Mouse (Mus musculus): Measurements from ENCODE around the gene Clrn1. TPM values are rescaled to one million over a fixed set of nuclear protein-coding genes. Genes with fewer than 3 reads are reported as not detected.

Clrn1 gene
- 0.08 and 0.52 TPM in 2 replicates for polyA plus RNA-seq (2015; fragmentation: Nextera tagmentation; extraction: Ambion mirVana)

- Histone ChIP-seq H3K4me1 (replicated peaks; ENCODE audit: control insufficient read depth, insufficient read depth, low read length) (no peaks in the 10 kb centered on the region), H3K9ac (ENCODE audit: low read length) (no peak within 1 kb of the TSS), H3K9me3 (ENCODE audit: control insufficient read depth, low read length) (no peaks in the 10 kb centered on the region), H3K4me2 (ENCODE audit: low read depth, low read length) (no peak within 1 kb of the TSS), H3K27ac (ENCODE audit: low read length) (no peak within 1 kb of the TSS), H3K4me3 (ENCODE audit: low read length) (no peak within 1 kb of the TSS), H3K36me3 (ENCODE audit: control insufficient read depth, insufficient read depth, low read length) (no peaks in the 10 kb centered on the region), H3K27me3 (ENCODE audit: control insufficient read depth, insufficient read depth, low read depth, low read length) (no peaks in the 10 kb centered on the region)
- WGBS = 66% methylated on average over 20 of the region's 20 CpGs
- no peak for ATAC-seq (ENCODE audit: low read depth)
These were observed at the start of gene Clrn1 for GRCm38 (mm10) chr3:58884801-58885573. TSS of gene Clrn1 (minus strand) at chr3:58885340.

DNA sequence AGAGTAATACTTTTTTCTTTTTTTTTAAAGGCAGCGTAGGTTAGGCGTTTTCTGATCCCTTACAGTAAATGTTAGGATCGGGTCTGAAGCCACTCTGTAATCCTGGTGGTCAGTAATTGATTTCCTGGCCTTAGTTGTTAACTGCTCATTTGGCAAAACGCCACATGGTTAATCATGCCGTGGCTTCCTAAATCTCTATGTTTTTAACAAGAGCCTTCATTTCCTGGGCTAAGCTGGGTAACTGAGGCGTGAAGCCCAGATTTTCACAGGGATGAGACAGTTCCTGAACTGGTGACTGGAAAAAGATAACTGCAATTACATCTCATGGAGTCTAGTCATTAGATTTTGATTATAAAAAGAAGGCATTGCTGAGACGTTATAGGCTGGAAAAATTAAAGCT lies 38.9 kb upstream of the Clrn1 start:
- Histone ChIP-seq H3K36me3 (ENCODE audit: control insufficient read depth, insufficient read depth, low read length) (no peaks in the 10 kb centered on the region), H3K9ac (ENCODE audit: low read length) (no peak overlapping the region), H3K4me2 (ENCODE audit: low read depth, low read length) (no peak overlapping the region), H3K4me3 (ENCODE audit: low read length) (no peak overlapping the region), H3K27ac (ENCODE audit: low read length) (no peak overlapping the region), H3K9me3 (ENCODE audit: control insufficient read depth, low read length) (no peaks in the 10 kb centered on the region), H3K27me3 (ENCODE audit: control insufficient read depth, insufficient read depth, low read depth, low read length) (no peaks in the 10 kb centered on the region), H3K4me1 (replicated peaks; ENCODE audit: control insufficient read depth, insufficient read depth, low read length) (no peaks in the 10 kb centered on the region)
- ATAC-seq (ENCODE audit: low read depth) = no peak
- WGBS = 53% methylated on average over 7 of the region's 7 CpGs

DNA sequence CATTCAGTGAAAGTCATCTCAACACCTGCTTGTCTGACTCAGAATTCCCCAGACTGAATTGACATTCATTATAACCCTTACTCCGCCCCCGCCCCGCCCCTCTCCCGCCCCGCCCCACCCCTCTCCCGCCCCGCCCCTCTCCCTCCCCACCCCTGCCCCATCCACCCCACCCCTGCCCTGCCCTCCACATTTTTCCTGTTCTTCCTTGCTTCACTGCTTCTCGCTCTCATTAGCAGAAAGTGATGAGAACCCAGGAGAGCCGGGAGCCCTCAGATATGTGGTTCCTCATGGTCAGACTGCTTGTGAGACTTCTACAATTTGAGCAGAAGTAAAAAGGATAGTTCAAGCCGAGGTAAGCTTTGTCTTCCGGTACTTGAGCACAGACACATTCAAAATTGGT lies 38.0 kb upstream of the Clrn1 start:
- H3K4me3 ChIP-seq (ENCODE audit: low read length) = no peak overlapping the region
- no peaks in the 10 kb centered on the region for H3K27me3 ChIP-seq (ENCODE audit: control insufficient read depth, insufficient read depth, low read depth, low read length)
- H3K9me3 ChIP-seq (ENCODE audit: control insufficient read depth, low read length) = no peaks in the 10 kb centered on the region
- H3K27ac ChIP-seq (ENCODE audit: low read length) = no peak overlapping the region
- no peaks in the 10 kb centered on the region for H3K36me3 ChIP-seq (ENCODE audit: control insufficient read depth, insufficient read depth, low read length)
- no peak overlapping the region for H3K4me2 ChIP-seq (ENCODE audit: low read depth, low read length)
- no peak for ATAC-seq (ENCODE audit: low read depth)
- 49% methylated on average over 11 of the region's 11 CpGs for WGBS
- H3K9ac ChIP-seq (ENCODE audit: low read length) = no peak overlapping the region
- no peaks in the 10 kb centered on the region for H3K4me1 ChIP-seq (replicated peaks; ENCODE audit: control insufficient read depth, insufficient read depth, low read length)

GRCm38 (mm10) chr3:58922636-58923035 lies 37.5 kb upstream of the Clrn1 start:
- no peak overlapping the region for H3K4me3 ChIP-seq (ENCODE audit: low read length)
- H3K27ac ChIP-seq (ENCODE audit: low read length) = no peak overlapping the region
- WGBS = 73% methylated on average over 7 of the region's 7 CpGs
- no peak for ATAC-seq (ENCODE audit: low read depth)
- H3K27me3 ChIP-seq (ENCODE audit: control insufficient read depth, insufficient read depth, low read depth, low read length) = no peaks in the 10 kb centered on the region
- H3K9me3 ChIP-seq (ENCODE audit: control insufficient read depth, low read length) = no peaks in the 10 kb centered on the region
- H3K4me1 ChIP-seq (replicated peaks; ENCODE audit: control insufficient read depth, insufficient read depth, low read length) = no peaks in the 10 kb centered on the region
- no peak overlapping the region for H3K4me2 ChIP-seq (ENCODE audit: low read depth, low read length)
- no peak overlapping the region for H3K9ac ChIP-seq (ENCODE audit: low read length)
- no peaks in the 10 kb centered on the region for H3K36me3 ChIP-seq (ENCODE audit: control insufficient read depth, insufficient read depth, low read length)

DNA sequence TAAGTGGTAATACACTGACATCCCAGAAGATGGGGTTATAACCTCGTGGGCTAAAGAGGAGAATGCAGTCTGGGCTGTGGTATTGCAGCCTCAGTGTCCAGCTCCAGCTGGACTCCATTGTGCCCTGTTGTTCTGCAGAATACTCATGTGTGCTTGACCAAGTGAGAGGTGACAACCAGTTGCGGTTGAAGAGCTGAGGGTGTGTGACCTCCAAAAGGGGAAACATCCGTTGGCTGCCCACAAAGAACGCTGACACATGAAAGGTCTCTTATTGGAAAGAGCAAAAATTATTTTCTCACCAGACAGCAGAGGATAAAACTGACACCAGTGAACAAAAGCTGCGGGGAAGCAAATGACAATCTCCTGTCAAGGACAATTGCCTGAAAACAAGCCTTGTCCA lies 36.2 kb upstream of the Clrn1 start:
- H3K27ac ChIP-seq (ENCODE audit: low read length) = no peak overlapping the region
- no peaks in the 10 kb centered on the region for H3K9me3 ChIP-seq (ENCODE audit: control insufficient read depth, low read length)
- H3K27me3 ChIP-seq (ENCODE audit: control insufficient read depth, insufficient read depth, low read depth, low read length) = no peaks in the 10 kb centered on the region
- WGBS = 59% methylated on average over 5 of the region's 5 CpGs
- no peak overlapping the region for H3K4me3 ChIP-seq (ENCODE audit: low read length)
- no peak overlapping the region for H3K9ac ChIP-seq (ENCODE audit: low read length)
- H3K36me3 ChIP-seq (ENCODE audit: control insufficient read depth, insufficient read depth, low read length) = no peaks in the 10 kb centered on the region
- H3K4me2 ChIP-seq (ENCODE audit: low read depth, low read length) = no peak overlapping the region
- no peaks in the 10 kb centered on the region for H3K4me1 ChIP-seq (replicated peaks; ENCODE audit: control insufficient read depth, insufficient read depth, low read length)
- ATAC-seq (ENCODE audit: low read depth) = no peak

GRCm38 (mm10) chr3:58904656-58905055 lies 19.5 kb upstream of the Clrn1 start:
- Histone ChIP-seq H3K4me1 (replicated peaks; ENCODE audit: control insufficient read depth, insufficient read depth, low read length) (no peaks in the 10 kb centered on the region), H3K9me3 (ENCODE audit: control insufficient read depth, low read length) (no peaks in the 10 kb centered on the region), H3K9ac (ENCODE audit: low read length) (no peak overlapping the region), H3K4me2 (ENCODE audit: low read depth, low read length) (no peak overlapping the region), H3K4me3 (ENCODE audit: low read length) (no peak overlapping the region), H3K27ac (ENCODE audit: low read length) (no peak overlapping the region), H3K27me3 (ENCODE audit: control insufficient read depth, insufficient read depth, low read depth, low read length) (no peaks in the 10 kb centered on the region), H3K36me3 (ENCODE audit: control insufficient read depth, insufficient read depth, low read length) (no peaks in the 10 kb centered on the region)
- ATAC-seq (ENCODE audit: low read depth) = no peak
- 79% methylated on average over 2 of the region's 2 CpGs for WGBS

DNA sequence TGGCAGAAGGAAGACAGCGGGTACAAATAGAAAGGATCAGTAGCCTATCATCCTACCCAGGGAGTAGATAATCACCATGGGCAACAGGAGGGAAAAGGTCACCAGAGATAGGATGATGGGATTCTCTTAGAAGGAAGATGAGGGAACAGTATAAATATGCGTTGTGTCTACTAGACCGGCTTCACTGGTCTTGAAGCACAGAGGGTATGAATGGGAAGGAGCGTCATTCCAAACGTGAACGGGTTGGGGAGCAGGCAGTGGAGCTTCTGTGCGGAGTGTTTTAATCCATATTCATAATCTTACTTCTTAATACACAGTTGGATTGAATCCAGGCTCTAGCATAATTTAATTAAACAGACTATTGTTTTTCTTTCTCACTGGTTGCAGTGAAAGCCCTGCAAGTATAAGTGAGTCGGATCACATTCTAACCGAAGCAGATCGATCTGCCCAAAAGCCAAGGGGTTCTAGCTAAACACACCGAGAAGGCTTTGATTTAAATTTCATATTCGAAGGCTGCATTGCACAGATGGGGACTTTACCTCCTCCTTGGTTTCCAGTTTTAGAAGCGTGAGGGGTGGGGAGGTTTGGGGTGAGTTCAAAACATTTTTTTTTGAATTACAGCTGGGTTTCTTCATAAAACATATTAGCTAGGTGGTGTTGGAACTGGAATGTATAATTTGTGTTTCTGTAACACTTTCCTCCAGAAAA lies 17.1 kb upstream of the Clrn1 start:
- Histone ChIP-seq H3K9ac (ENCODE audit: low read length) (no peak overlapping the region), H3K4me2 (ENCODE audit: low read depth, low read length) (no peak overlapping the region), H3K27me3 (ENCODE audit: control insufficient read depth, insufficient read depth, low read depth, low read length) (no peaks in the 10 kb centered on the region), H3K9me3 (ENCODE audit: control insufficient read depth, low read length) (no peaks in the 10 kb centered on the region), H3K27ac (ENCODE audit: low read length) (no peak overlapping the region), H3K36me3 (ENCODE audit: control insufficient read depth, insufficient read depth, low read length) (no peaks in the 10 kb centered on the region), H3K4me3 (ENCODE audit: low read length) (no peak overlapping the region), H3K4me1 (replicated peaks; ENCODE audit: control insufficient read depth, insufficient read depth, low read length) (no peaks in the 10 kb centered on the region)
- WGBS = 77% methylated on average over 13 of the region's 13 CpGs
- ATAC-seq (ENCODE audit: low read depth) = no peak

- ATAC-seq (ENCODE audit: low read depth) = no peak
- 81% methylated on average over 5 of the region's 5 CpGs for WGBS
- Histone ChIP-seq H3K9me3 (ENCODE audit: control insufficient read depth, low read length) (no peaks in the 10 kb centered on the region), H3K27me3 (ENCODE audit: control insufficient read depth, insufficient read depth, low read depth, low read length) (no peaks in the 10 kb centered on the region), H3K4me1 (replicated peaks; ENCODE audit: control insufficient read depth, insufficient read depth, low read length) (no peaks in the 10 kb centered on the region), H3K4me3 (ENCODE audit: low read length) (no peak overlapping the region), H3K27ac (ENCODE audit: low read length) (no peak overlapping the region), H3K4me2 (ENCODE audit: low read depth, low read length) (no peak overlapping the region), H3K36me3 (ENCODE audit: control insufficient read depth, insufficient read depth, low read length) (no peaks in the 10 kb centered on the region), H3K9ac (ENCODE audit: low read length) (no peak overlapping the region)
These were observed 10.0 kb upstream of the Clrn1 start for GRCm38 (mm10) chr3:58895131-58895530.

- no peak overlapping the region for H3K4me3 ChIP-seq (ENCODE audit: low read length)
- H3K4me1 ChIP-seq (replicated peaks; ENCODE audit: control insufficient read depth, insufficient read depth, low read length) = no peaks in the 10 kb centered on the region
- no peak for ATAC-seq (ENCODE audit: low read depth)
- no peak overlapping the region for H3K27ac ChIP-seq (ENCODE audit: low read length)
- H3K9ac ChIP-seq (ENCODE audit: low read length) = no peak overlapping the region
- no peaks in the 10 kb centered on the region for H3K27me3 ChIP-seq (ENCODE audit: control insufficient read depth, insufficient read depth, low read depth, low read length)
- H3K9me3 ChIP-seq (ENCODE audit: control insufficient read depth, low read length) = no peaks in the 10 kb centered on the region
- whole genome bisulfite sequencing = 76% methylated on average over 3 of the region's 3 CpGs
- H3K36me3 ChIP-seq (ENCODE audit: control insufficient read depth, insufficient read depth, low read length) = no peaks in the 10 kb centered on the region
- no peak overlapping the region for H3K4me2 ChIP-seq (ENCODE audit: low read depth, low read length)
These were observed 9.4 kb upstream of the Clrn1 start for GRCm38 (mm10) chr3:58894529-58894928.

Data from lung, embryonic 16.5 days (tissue).